Mouse (Mus musculus) adrenal gland, postnatal 25 days (tissue): Measurements from ENCODE around the gene Foxf1. TPM values are rescaled to one million over a fixed set of nuclear protein-coding genes. Genes with fewer than 3 reads are reported as not detected.
A peak's percentile ranks its signal among the peaks of the same experiment; 100 is the strongest.

Experiments
- DNase-seq: peaks from one replicate; pipeline ENCODE4 v3.0.0; 2021; ENCODE audit warnings: mixed read lengths
- total RNA-seq: library from RNA; stranded (reverse); gene quantifications from 2 replicates; pipeline ENCODE4 v1.2.3, GENCODE M21; 2021

The Foxf1 gene
- total RNA-seq, 1 experiment from 2014 or later = 0.43 TPM

- DNase-seq = no peak
Observed at GRCm38 (mm10) chr8:121115136-121115535, 30.9 kb downstream of the Foxf1 start.

- peak; percentile 80 for DNase-seq
Observed at GRCm38 (mm10) chr8:121115948-121116347, 31.8 kb downstream of the Foxf1 start, which contains the start of gene Foxc2. Gene Foxc2, plus strand, starts transcription at chr8:121116171.

- DNase-seq = peak; percentile 30
Observed at GRCm38 (mm10) chr8:121116591-121117185, 32.5 kb downstream of the Foxf1 start.

GRCm38 (mm10) chr8:121117186-121117651 is 33.0 kb downstream of the Foxf1 start:
- no peak for DNase-seq

- DNase-seq = no peak
Observed at GRCm38 (mm10) chr8:121117906-121118305, 33.7 kb downstream of the Foxf1 start.

- DNase-seq = no peak
Observed at GRCm38 (mm10) chr8:121118634-121119420, 34.6 kb downstream of the Foxf1 start.

GRCm38 (mm10) chr8:121119635-121120455 is 35.7 kb downstream of the Foxf1 start:
- DNase-seq = no peak

GRCm38 (mm10) chr8:121120456-121121419 is 36.6 kb downstream of the Foxf1 start:
- no peak for DNase-seq

GRCm38 (mm10) chr8:121121704-121122103 is 37.5 kb downstream of the Foxf1 start:
- no peak for DNase-seq

GRCm38 (mm10) chr8:121122368-121122767 is 38.2 kb downstream of the Foxf1 start:
- no peak for DNase-seq

GRCm38 (mm10) chr8:121123113-121123512 is 38.9 kb downstream of the Foxf1 start:
- DNase-seq = no peak

- DNase-seq = no peak
Observed at GRCm38 (mm10) chr8:121124547-121125239, 40.5 kb downstream of the Foxf1 start.

- DNase-seq = peak; percentile 69
Observed at GRCm38 (mm10) chr8:121125311-121125876, 41.2 kb downstream of the Foxf1 start.

GRCm38 (mm10) chr8:121126191-121126590 is 42.0 kb downstream of the Foxf1 start:
- no peak for DNase-seq

GRCm38 (mm10) chr8:121126694-121127093 is 42.5 kb downstream of the Foxf1 start:
- no peak for DNase-seq

GRCm38 (mm10) chr8:121127291-121127701 is 43.1 kb downstream of the Foxf1 start:
- no peak for DNase-seq

GRCm38 (mm10) chr8:121127756-121128375 is 43.7 kb downstream of the Foxf1 start, which contains the start of gene Foxl1:
Gene Foxl1, plus strand, starts transcription at chr8:121127940.
- DNase-seq = no peak

- DNase-seq = no peak
Observed at GRCm38 (mm10) chr8:121128531-121129264, 44.5 kb downstream of the Foxf1 start.
